Mouse (Mus musculus) ES-Bruce4 (cell line): ENCODE measurements around the gene Elfn1.

Source experiments
- CTCF ChIP-seq: IDR thresholded peaks from one replicate; pipeline ENCODE4 v1.8.1; 2011; ENCODE audit warnings: low read depth, low read length
- EP300 ChIP-seq: IDR thresholded peaks from 2 replicates; pipeline ENCODE4 v1.6.1; 2011; ENCODE audit warnings: low read depth, low read length; ENCODE audit not compliant: insufficient read depth
- POLR2A ChIP-seq: IDR thresholded peaks from one replicate; pipeline ENCODE4 v1.8.1; 2011; ENCODE audit warnings: low read length; ENCODE audit not compliant: insufficient read depth

DNA sequence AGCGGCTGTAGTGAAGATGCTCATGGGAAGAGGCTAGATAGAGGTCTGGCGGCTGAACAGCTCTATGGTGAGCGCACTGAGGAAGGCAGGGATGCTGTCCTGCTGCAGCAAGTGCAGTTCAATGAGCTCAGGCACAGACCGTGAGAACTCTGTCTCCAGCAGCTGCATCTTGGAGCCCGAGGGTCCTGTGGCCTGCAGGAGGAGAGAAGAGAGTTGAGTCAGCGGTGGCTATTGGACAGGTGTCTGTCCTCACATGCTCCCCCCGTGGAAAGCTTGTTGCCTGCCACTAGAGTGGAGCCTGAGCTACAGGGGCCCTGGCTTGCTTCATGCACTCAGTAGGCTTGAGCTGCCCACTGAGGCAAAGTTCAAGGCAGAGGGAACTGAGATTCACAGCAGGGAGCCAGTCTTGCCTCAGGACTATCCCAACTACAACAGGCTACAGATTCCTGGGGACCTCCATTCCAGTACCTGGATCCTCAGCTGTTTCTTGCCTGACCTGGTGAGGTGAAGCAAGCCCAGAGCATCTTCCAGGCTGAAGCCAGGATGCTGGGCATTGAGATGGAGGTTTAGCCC lies 101.4 kb downstream of the Elfn1 start:
- TF ChIP-seq CTCF (no peak), POLR2A (no peak), EP300 (no peak)
